ENCODE assay signal across 16 mouse cellular contexts in the genomic region with DNA sequence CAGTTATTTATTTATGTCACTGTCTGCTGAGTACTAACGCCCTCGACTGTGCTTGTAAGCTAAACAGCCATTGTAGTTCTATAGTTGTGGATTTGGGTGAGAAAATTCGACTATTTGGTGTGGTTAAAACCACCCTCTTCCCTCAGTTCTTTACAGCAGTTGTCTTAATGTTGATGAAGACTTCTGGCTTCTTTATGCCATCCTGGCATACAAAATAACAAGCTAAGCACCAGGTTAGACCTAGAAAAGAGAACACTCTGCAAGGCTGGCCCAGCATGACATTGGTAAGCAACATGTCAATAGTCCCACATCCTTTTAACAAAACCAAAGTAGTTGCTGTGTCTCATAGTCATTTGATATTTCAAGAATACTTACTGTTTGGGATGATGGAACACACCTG.
"Had no signal": no experiment of that assay in that cellular context is flagged by ENCODE, and none has a peak within 500 bp of the region (broad histone marks: within the 10 kb centered on the region; RNA-seq: fewer than 3 reads in every experiment).

No protein-coding gene starts in this region.

- DNase-seq: retina, postnatal 1 day; right cerebral cortex, adult 18-20 months; right cerebral cortex, postnatal 14 days; right cerebral cortex, postnatal 25 days; right cerebral cortex, postnatal 4 days; spleen, adult 18-20 months; thymus, adult 18-20 months; thymus, adult 2 months; thymus, postnatal 14 days; thymus, postnatal 25 days; thymus, postnatal 36 days; thymus, postnatal 4 days had no signal

- H3K27ac ChIP-seq: neural tube, embryonic 13.5 days; neural tube, embryonic 15.5 days; stomach, embryonic 15.5 days; stomach, postnatal 0 days had no signal

- H3K4me3 ChIP-seq: neural tube, embryonic 13.5 days; neural tube, embryonic 15.5 days; stomach, embryonic 15.5 days had no signal

- H3K27me3 ChIP-seq: neural tube, embryonic 13.5 days; neural tube, embryonic 15.5 days; stomach, embryonic 15.5 days had no signal

- H3K9me3 ChIP-seq: neural tube, embryonic 13.5 days; neural tube, embryonic 15.5 days; stomach, embryonic 15.5 days had no signal

- H3K36me3 ChIP-seq: neural tube, embryonic 13.5 days; neural tube, embryonic 15.5 days; stomach, embryonic 15.5 days had no signal

- H3K4me1 ChIP-seq: neural tube, embryonic 13.5 days; neural tube, embryonic 15.5 days; stomach, embryonic 15.5 days had no signal
